Mouse (Mus musculus) heart, postnatal 25 days (tissue): ENCODE data around the gene Nmnat3. TPM values are rescaled to one million over a fixed set of nuclear protein-coding genes. Genes with fewer than 3 reads are reported as not detected.

Experiments
- DNase-seq: peaks from one replicate; pipeline ENCODE4 v3.0.0; 2022; ENCODE audit warnings: low spot score
- intact Hi-C: fragments of 180-260 bp; cut with DNase I; formaldehyde crosslinking; loops from one replicate; pipeline ENCODE4 v1.15.1; 2025
- total RNA-seq, 2 experiments: library from RNA; stranded (reverse); gene quantifications; 2 replicates each; pipeline ENCODE4 v1.2.3; 2021

The Nmnat3 gene
- total RNA-seq, 2 experiments from 2014 or later, result 11.4 to 11.8 TPM

- intact Hi-C loops, result no loop called here
- DNase-seq, result no peak
Observed at GRCm38 (mm10) chr9:98350318-98351144, 63.3 kb downstream of the Nmnat3 start.

- no peak for DNase-seq
- intact Hi-C loops, result no loop called here
Observed at GRCm38 (mm10) chr9:98352332-98352731, 65.1 kb downstream of the Nmnat3 start.

- intact Hi-C loops, result no loop called here
- DNase-seq, result no peak
Observed at GRCm38 (mm10) chr9:98354919-98355318, 67.7 kb downstream of the Nmnat3 start.

GRCm38 (mm10) chr9:98361047-98361446 lies 73.8 kb downstream of the Nmnat3 start:
- intact Hi-C loops, result no loop called here
- no peak for DNase-seq

- DNase-seq, result no peak
- intact Hi-C loops, result no loop called here
Observed at GRCm38 (mm10) chr9:98366075-98366474, 78.8 kb downstream of the Nmnat3 start.

GRCm38 (mm10) chr9:98367333-98367962 lies 80.2 kb downstream of the Nmnat3 start:
- intact Hi-C loops, result no loop called here
- no peak for DNase-seq

- intact Hi-C loops, result no loop called here
- DNase-seq, result no peak
Observed at GRCm38 (mm10) chr9:98369707-98370106, 82.5 kb downstream of the Nmnat3 start.

GRCm38 (mm10) chr9:98373358-98373757 lies 86.1 kb downstream of the Nmnat3 start:
- intact Hi-C loops, result no loop called here
- DNase-seq, result no peak

GRCm38 (mm10) chr9:98374897-98375296 lies 87.7 kb downstream of the Nmnat3 start:
- no peak for DNase-seq
- intact Hi-C loops, result no loop called here

GRCm38 (mm10) chr9:98375329-98376170 lies 88.3 kb downstream of the Nmnat3 start:
- intact Hi-C loops, result no loop called here
- DNase-seq, result no peak

- no peak for DNase-seq
- intact Hi-C loops, result no loop called here
Observed at GRCm38 (mm10) chr9:98379736-98380135, 92.5 kb downstream of the Nmnat3 start.

GRCm38 (mm10) chr9:98380593-98380992 lies 93.4 kb downstream of the Nmnat3 start:
- intact Hi-C loops, result no loop called here
- no peak for DNase-seq

- intact Hi-C loops, result no loop called here
- DNase-seq, result no peak
Observed at GRCm38 (mm10) chr9:98387741-98388632, 100.8 kb downstream of the Nmnat3 start.

GRCm38 (mm10) chr9:98388633-98388965 lies 101.4 kb downstream of the Nmnat3 start:
- intact Hi-C loops, result no loop called here
- DNase-seq, result no peak

- no peak for DNase-seq
Observed at GRCm38 (mm10) chr9:98393496-98393895, 106.3 kb downstream of the Nmnat3 start.

GRCm38 (mm10) chr9:98397211-98397610 lies 110.0 kb downstream of the Nmnat3 start:
- intact Hi-C loops, result no loop called here
- DNase-seq, result no peak

More at GRCm38 (mm10) chr9:98393496-98393895, 106.3 kb downstream of the Nmnat3 start:
- intact Hi-C loops, result no loop called here

- intact Hi-C loops, result no loop called here
- no peak for DNase-seq
Observed at GRCm38 (mm10) chr9:98397866-98398265, 110.6 kb downstream of the Nmnat3 start.

GRCm38 (mm10) chr9:98400185-98400894 lies 113.1 kb downstream of the Nmnat3 start:
- no peak for DNase-seq
- intact Hi-C loops, result no loop called here

- no peak for DNase-seq
- intact Hi-C loops, result no loop called here
Observed at GRCm38 (mm10) chr9:98401611-98402010, 114.4 kb downstream of the Nmnat3 start.
